Mouse (Mus musculus) hindbrain, postnatal 0 days (tissue): ENCODE results near the gene G2e3. TPM values are rescaled to one million over a fixed set of nuclear protein-coding genes. Genes with fewer than 3 reads are reported as not detected.

Experiments used
- ATAC-seq: fragments of 200-750 bp; cut with Nextera tagmentation; 2 replicates; pipeline ENCODE4 v1.8.0; 2017; ENCODE audit warnings: mild to moderate bottlenecking, moderate TSS enrichment, moderate library complexity
- DNase-seq: peaks from one replicate; pipeline ENCODE4 v3.0.0-alpha.2; 2015; ENCODE audit warnings: low spot score
- H3K27ac ChIP-seq: fragments of 300-500 bp; sonication (generic); 2 replicates; pipeline ENCODE4 v1.5.1; 2014; ENCODE audit warnings: mild to moderate bottlenecking
- H3K27me3 ChIP-seq: fragments of 300-500 bp; sonication (generic); 2 replicates; pipeline ENCODE4 v1.6.1; 2014; ENCODE audit warnings: low read length, mixed read lengths; ENCODE audit not compliant: insufficient read depth
- H3K36me3 ChIP-seq: fragments of 300-500 bp; sonication (generic); 2 replicates; pipeline ENCODE4 v1.6.1; 2014; ENCODE audit warnings: low read length, mixed read lengths; ENCODE audit not compliant: insufficient read depth
- H3K4me1 ChIP-seq: fragments of 300-500 bp; sonication (generic); 2 replicates; pipeline ENCODE4 v1.6.1; 2014; ENCODE audit warnings: antibody characterized with exemption, low read length, mixed read lengths; ENCODE audit not compliant: insufficient read depth
- H3K4me2 ChIP-seq: fragments of 300-500 bp; sonication (generic); 2 replicates; pipeline ENCODE4 v1.6.1; 2014; ENCODE audit warnings: low read depth, mild to moderate bottlenecking, low read length, moderate library complexity, mixed read lengths
- H3K4me3 ChIP-seq: fragments of 300-500 bp; sonication (generic); 2 replicates; pipeline ENCODE4 v1.5.1; 2014; ENCODE audit warnings: low read length
- H3K9ac ChIP-seq: fragments of 300-500 bp; sonication (generic); replicated peaks from 2 replicates; pipeline ENCODE4 v1.6.1; 2014; ENCODE audit warnings: mild to moderate bottlenecking, low read length, moderate library complexity, mixed read lengths
- H3K9me3 ChIP-seq: fragments of 300-500 bp; sonication (generic); 2 replicates; pipeline ENCODE4 v1.6.1; 2016; ENCODE audit warnings: low read length, mixed read lengths
- CTCF ChIP-seq: IDR thresholded peaks from 2 replicates; pipeline ENCODE4 v1.5.1; 2016; ENCODE audit warnings: antibody characterized with exemption, control low read depth, low read depth
- WGBS: fragments of 180-500 bp; shearing (Covaris S2); extraction: QIAGEN DNeasy Blood & Tissue Kit; methylation state at CpG from one replicate; pipeline ENCODE4 v1.1.7; 2014; 5-methylcytosine and 5-hydroxymethylcytosine counted together
- polyA plus RNA-seq: library from polyadenylated mRNA; unstranded; fragments of >200 nt; fragmentation: Nextera tagmentation; extraction: Ambion mirVana; gene quantifications from 2 replicates; pipeline ENCODE4 v1.2.1, GENCODE M21; 2015
- total RNA-seq: library from RNA; depleted of rRNA; stranded (reverse); fragments of >200 nt; gene quantifications from 2 replicates; pipeline ENCODE4 v1.2.3, GENCODE M21; 2014; rRNA removed

Gene G2e3
- total and polyA plus RNA-seq, 2 experiments from 2014 or later = 10.6 to 11.6 TPM

DNA sequence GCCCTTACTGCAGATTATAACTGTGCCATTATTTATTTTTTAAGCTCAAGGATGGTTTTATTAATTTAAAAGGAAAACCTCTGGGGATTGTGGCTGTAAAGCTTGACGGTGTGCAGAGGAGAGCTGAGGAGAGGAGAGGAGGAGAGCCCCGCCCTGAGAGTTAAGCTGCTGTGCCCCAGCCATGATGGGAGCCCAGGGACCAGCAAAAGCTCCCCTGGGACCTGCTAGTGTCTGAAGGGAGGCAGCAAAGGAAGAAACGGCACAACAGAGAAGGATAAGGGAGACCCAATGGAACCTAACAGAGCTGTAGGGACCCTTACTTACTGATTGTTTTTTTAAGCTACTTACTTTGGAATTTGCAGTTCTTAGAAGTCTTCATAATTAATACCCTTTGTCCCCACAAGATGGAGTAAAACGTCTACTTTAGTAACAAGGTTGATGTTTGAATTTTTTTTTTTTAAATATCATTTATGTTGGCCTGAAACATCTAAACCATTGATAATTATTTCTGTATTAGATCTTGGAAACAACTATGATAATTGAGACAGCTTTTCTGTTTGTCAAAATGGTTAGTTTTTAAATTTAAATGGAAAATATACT is 56.2 kb downstream of the G2e3 start:
- TF ChIP-seq CTCF = peak; percentile 45
- WGBS = 67% methylated on average over 4 of the region's 4 CpGs
- Histone ChIP-seq H3K4me1 (no peaks in the 10 kb centered on the region), H3K36me3 (peaks cover 33% of the 10 kb centered on the region; the same call in 1 of the 2 replicates), H3K9me3 (no peaks in the 10 kb centered on the region), H3K4me3 (no peak overlapping the region), H3K4me2 (no peak overlapping the region), H3K9ac (no peak overlapping the region), H3K27me3 (no peaks in the 10 kb centered on the region), H3K27ac (no peak overlapping the region)
- ATAC-seq = no peak
- peak; percentile 50 for DNase-seq

DNA sequence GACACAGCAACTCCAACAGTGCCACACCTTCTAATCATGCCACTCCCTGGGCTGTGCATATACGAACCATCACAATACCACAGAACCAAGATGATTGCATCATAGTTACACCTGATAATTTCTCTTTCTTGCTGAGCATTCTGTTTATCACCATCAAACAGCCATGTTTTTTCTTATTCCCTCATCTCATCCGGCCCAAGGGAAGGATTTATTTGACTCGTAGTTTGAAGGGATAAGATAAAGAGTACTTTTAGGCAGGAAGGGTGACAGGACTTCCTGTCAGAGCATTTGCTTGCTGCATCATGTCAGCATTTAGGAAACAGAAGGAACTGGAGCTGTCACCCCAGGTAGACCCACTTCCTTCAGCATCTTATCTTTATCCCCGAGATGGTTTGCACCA is 63.5 kb downstream of the G2e3 start:
- H3K4me1 ChIP-seq = no peaks in the 10 kb centered on the region
- H3K27me3 ChIP-seq = no peaks in the 10 kb centered on the region
- no peak overlapping the region for H3K9ac ChIP-seq
- 93% methylated on average over 4 of the region's 4 CpGs for WGBS
- peaks cover 23% of the 10 kb centered on the region for H3K36me3 ChIP-seq
- H3K9me3 ChIP-seq = no peaks in the 10 kb centered on the region
- H3K27ac ChIP-seq = no peak overlapping the region
- no peak overlapping the region for H3K4me3 ChIP-seq
- DNase-seq (no peak), ATAC-seq (no peak)
- no peak for TF ChIP-seq CTCF
- H3K4me2 ChIP-seq = no peak overlapping the region

Other genes starting within 250 kb of the G2e3 start
- 32.8 and 33.5 TPM in 2 replicates for gene Scfd1, start 29.4 kb downstream of the G2e3 start, total RNA-seq
- 68.6 and 75.7 TPM in 2 replicates for gene Scfd1, start 29.4 kb downstream of the G2e3 start, polyA plus RNA-seq
- 28.5 and 50.7 TPM in 2 replicates for gene Coch, start 245.3 kb downstream of the G2e3 start, total RNA-seq
- gene Coch, start 245.3 kb downstream of the G2e3 start, polyA plus RNA-seq = 23.8 and 25.2 TPM in 2 replicates